Mouse (Mus musculus) neural tube, embryonic 12.5 days (tissue): ENCODE results near the gene Prss28. TPM values are rescaled to one million over a fixed set of nuclear protein-coding genes. Genes with fewer than 3 reads are reported as not detected.

Experiments
- ATAC-seq: fragments of 200-750 bp; cut with Nextera tagmentation; 2 replicates; pipeline ENCODE4 v1.8.0; 2017; ENCODE audit warnings: low read depth, mild to moderate bottlenecking, moderate TSS enrichment, moderate library complexity; ENCODE audit not compliant: low FRiP score
- H3K27ac ChIP-seq: fragments of 300-500 bp; sonication (generic); 2 replicates; pipeline ENCODE4 v1.5.1; 2016
- H3K27me3 ChIP-seq: fragments of 300-500 bp; sonication (generic); replicated peaks from 2 replicates; pipeline ENCODE4 v1.6.1; 2016; ENCODE audit warnings: mild to moderate bottlenecking
- H3K36me3 ChIP-seq: fragments of 300-500 bp; sonication (generic); 2 replicates; pipeline ENCODE4 v1.6.1; 2016; ENCODE audit warnings: mild to moderate bottlenecking
- H3K4me1 ChIP-seq: fragments of 300-500 bp; sonication (generic); 2 replicates; pipeline ENCODE4 v1.6.1; 2016
- H3K4me2 ChIP-seq: fragments of 300-500 bp; sonication (generic); replicated peaks from 2 replicates; pipeline ENCODE4 v1.6.1; 2016; ENCODE audit warnings: mild to moderate bottlenecking
- H3K4me3 ChIP-seq: fragments of 300-500 bp; sonication (generic); 2 replicates; pipeline ENCODE4 v1.5.1; 2016
- H3K9ac ChIP-seq: fragments of 300-500 bp; sonication (generic); 2 replicates; pipeline ENCODE4 v1.6.1; 2016; ENCODE audit warnings: mild to moderate bottlenecking
- H3K9me3 ChIP-seq: fragments of 300-500 bp; sonication (generic); 2 replicates; pipeline ENCODE4 v1.6.1; 2016; ENCODE audit warnings: mild to moderate bottlenecking
- WGBS: fragments of 180-500 bp; shearing (Covaris S2); methylation state at CpG from one replicate; pipeline ENCODE4 v1.1.7; 2016; 5-methylcytosine and 5-hydroxymethylcytosine counted together
- polyA plus RNA-seq: library from polyadenylated mRNA; unstranded; fragments of >200 nt; fragmentation: Nextera tagmentation; extraction: Ambion mirVana; gene quantifications from 2 replicates; pipeline ENCODE4 v1.2.1, GENCODE M21; 2016

The Prss28 gene
- not detected in 2 replicates for polyA plus RNA-seq

GRCm38 (mm10) chr17:25308346-25308745 is at the start of gene Prss28:
Prss28 (plus strand) TSS chr17:25308646.
- Histone ChIP-seq H3K9me3 (no peaks in the 10 kb centered on the region), H3K9ac (no peak within 1 kb of the TSS), H3K27me3 (no peaks in the 10 kb centered on the region), H3K27ac (no peak within 1 kb of the TSS), H3K36me3 (no peaks in the 10 kb centered on the region), H3K4me1 (no peaks in the 10 kb centered on the region), H3K4me2 (no peak within 1 kb of the TSS), H3K4me3 (no peak within 1 kb of the TSS)
- whole genome bisulfite sequencing = 82% methylated on average over 4 of the region's 4 CpGs
- no peak for ATAC-seq

- H3K27me3 ChIP-seq = no peaks in the 10 kb centered on the region
- 81% methylated on average over 3 of the region's 3 CpGs for WGBS
- H3K27ac ChIP-seq = no peak overlapping the region
- no peak overlapping the region for H3K9ac ChIP-seq
- 0 out of 2 replicates have a peak, but pooled peaks cover 3% of the 10 kb centered on the region for H3K4me1 ChIP-seq
- no peak overlapping the region for H3K4me2 ChIP-seq
- no peak overlapping the region for H3K4me3 ChIP-seq
- no peak for ATAC-seq
- peaks cover 79% of the 10 kb centered on the region for H3K36me3 ChIP-seq
- no peaks in the 10 kb centered on the region for H3K9me3 ChIP-seq
These were observed 44.0 kb upstream of the Prss28 start for GRCm38 (mm10) chr17:25264453-25264852.

- ATAC-seq = no peak
- Histone ChIP-seq H3K4me1 (peaks cover 32% of the 10 kb centered on the region), H3K9me3 (no peaks in the 10 kb centered on the region), H3K4me3 (0 out of 2 replicates have a peak overlapping the region, but pooled peaks have one; percentile 97), H3K27ac (no peak overlapping the region), H3K36me3 (peaks cover 44% of the 10 kb centered on the region), H3K9ac (peak overlapping the region; percentile 99; the same call in 1 of the 2 replicates), H3K27me3 (no peaks in the 10 kb centered on the region), H3K4me2 (peak overlapping the region; percentile 97)
- 88% methylated on average over 2 of the region's 2 CpGs for WGBS
These were observed 37.6 kb upstream of the Prss28 start for GRCm38 (mm10) chr17:25270795-25271335.

- no peak for ATAC-seq
- peaks cover 30% of the 10 kb centered on the region for H3K36me3 ChIP-seq
- no peaks in the 10 kb centered on the region for H3K9me3 ChIP-seq
- H3K27me3 ChIP-seq = no peaks in the 10 kb centered on the region
- H3K4me3 ChIP-seq = peak overlapping the region; percentile 97
- under 1% methylated on average over 10 of the region's 10 CpGs for WGBS
- H3K9ac ChIP-seq = peak overlapping the region; percentile 99
- H3K4me1 ChIP-seq = peaks cover 32% of the 10 kb centered on the region
- H3K27ac ChIP-seq = no peak overlapping the region
- H3K4me2 ChIP-seq = peak overlapping the region; percentile 97
These were observed 36.1 kb upstream of the Prss28 start for GRCm38 (mm10) chr17:25272326-25272725.

- ATAC-seq = peak; percentile 92
- H3K27me3 ChIP-seq = no peaks in the 10 kb centered on the region
- under 1% methylated on average over 92 of the region's 92 CpGs for WGBS
These were observed 35.3 kb upstream of the Prss28 start for GRCm38 (mm10) chr17:25272951-25273705.

GRCm38 (mm10) chr17:25273706-25274501 is 34.5 kb upstream of the Prss28 start:
- H3K27ac ChIP-seq = peak overlapping the region; percentile 97
- H3K4me1 ChIP-seq = peaks cover 32% of the 10 kb centered on the region
- WGBS = under 1% methylated on average over 44 of the region's 45 CpGs
- H3K36me3 ChIP-seq = peaks cover 14% of the 10 kb centered on the region
- H3K9ac ChIP-seq = peak overlapping the region; percentile 99
- H3K27me3 ChIP-seq = no peaks in the 10 kb centered on the region
- ATAC-seq = peak; percentile 87
- peak overlapping the region; percentile 97 for H3K4me3 ChIP-seq
- H3K9me3 ChIP-seq = no peaks in the 10 kb centered on the region
- H3K4me2 ChIP-seq = peak overlapping the region; percentile 97

More at GRCm38 (mm10) chr17:25272951-25273705, 35.3 kb upstream of the Prss28 start:
- no peaks in the 10 kb centered on the region for H3K9me3 ChIP-seq
- H3K36me3 ChIP-seq = peaks cover 22% of the 10 kb centered on the region
- H3K4me1 ChIP-seq = peaks cover 32% of the 10 kb centered on the region
- peak overlapping the region; percentile 99 for H3K9ac ChIP-seq
- peak overlapping the region; percentile 97 for H3K27ac ChIP-seq
- H3K4me2 ChIP-seq = peak overlapping the region; percentile 97
- peak overlapping the region; percentile 97 for H3K4me3 ChIP-seq

GRCm38 (mm10) chr17:25274571-25275346 is 33.7 kb upstream of the Prss28 start, which contains the start of gene Ube2i:
Ube2i (minus strand) TSS chr17:25274622.
- ATAC-seq = no peak
- H3K9ac ChIP-seq = peak within 1 kb of the TSS; percentile 99
- peaks cover 5% of the 10 kb centered on the region; the same call in 1 of the 2 replicates for H3K36me3 ChIP-seq
- H3K4me2 ChIP-seq = peak within 1 kb of the TSS; percentile 97
- peaks cover 27% of the 10 kb centered on the region for H3K4me1 ChIP-seq
- WGBS = 90% methylated on average over 9 of the region's 9 CpGs
- H3K9me3 ChIP-seq = no peaks in the 10 kb centered on the region
- H3K27me3 ChIP-seq = no peaks in the 10 kb centered on the region
- peak within 1 kb of the TSS; percentile 97 for H3K27ac ChIP-seq
- peak within 1 kb of the TSS; percentile 97 for H3K4me3 ChIP-seq

GRCm38 (mm10) chr17:25275833-25276232 is 32.6 kb upstream of the Prss28 start:
- H3K4me3 ChIP-seq = no peak overlapping the region
- H3K4me2 ChIP-seq = no peak overlapping the region
- H3K4me1 ChIP-seq = peaks cover 18% of the 10 kb centered on the region
- H3K27me3 ChIP-seq = no peaks in the 10 kb centered on the region
- no peak overlapping the region for H3K27ac ChIP-seq
- WGBS = 94% methylated on average over 3 of the region's 3 CpGs
- ATAC-seq = no peak
- 0 out of 2 replicates have a peak, but pooled peaks cover 1% of the 10 kb centered on the region for H3K36me3 ChIP-seq
- no peaks in the 10 kb centered on the region for H3K9me3 ChIP-seq
- no peak overlapping the region for H3K9ac ChIP-seq

GRCm38 (mm10) chr17:25282133-25282532 is 26.3 kb upstream of the Prss28 start:
- Histone ChIP-seq H3K27ac (no peak overlapping the region), H3K27me3 (no peaks in the 10 kb centered on the region), H3K4me1 (no peaks in the 10 kb centered on the region), H3K9me3 (no peaks in the 10 kb centered on the region), H3K36me3 (no peaks in the 10 kb centered on the region), H3K4me2 (no peak overlapping the region), H3K9ac (no peak overlapping the region), H3K4me3 (no peak overlapping the region)
- WGBS = 44% methylated on average over 11 of the region's 11 CpGs
- no peak for ATAC-seq

- H3K4me3 ChIP-seq = no peak overlapping the region
- H3K27ac ChIP-seq = no peak overlapping the region
- no peaks in the 10 kb centered on the region for H3K27me3 ChIP-seq
- no peak overlapping the region for H3K9ac ChIP-seq
- ATAC-seq = no peak
- H3K36me3 ChIP-seq = no peaks in the 10 kb centered on the region
- H3K4me2 ChIP-seq = no peak overlapping the region
- H3K9me3 ChIP-seq = no peaks in the 10 kb centered on the region
- H3K4me1 ChIP-seq = no peaks in the 10 kb centered on the region
- 27% methylated on average over 3 of the region's 3 CpGs for WGBS
These were observed 23.4 kb upstream of the Prss28 start for GRCm38 (mm10) chr17:25285033-25285432.

GRCm38 (mm10) chr17:25288842-25289241 is 19.6 kb upstream of the Prss28 start:
- Histone ChIP-seq H3K27ac (no peak overlapping the region), H3K4me2 (no peak overlapping the region), H3K27me3 (no peaks in the 10 kb centered on the region), H3K9ac (no peak overlapping the region), H3K4me3 (no peak overlapping the region), H3K36me3 (no peaks in the 10 kb centered on the region), H3K4me1 (no peaks in the 10 kb centered on the region), H3K9me3 (no peaks in the 10 kb centered on the region)
- no peak for ATAC-seq
- 24% methylated on average over 4 of the region's 4 CpGs for WGBS
